Mouse (Mus musculus) heart, adult 2 months (tissue): ENCODE results near the gene Trp53tg5.

ENCODE experiments used
- CTCF ChIP-seq: fragments of 200-600 bp; IDR thresholded peaks from 2 replicates; pipeline ENCODE4 v1.8.1; 2022; ENCODE audit warnings: antibody characterized with exemption, mild to moderate bottlenecking, moderate library complexity
- EP300 ChIP-seq: fragments of 200-500 bp; IDR thresholded peaks from 2 replicates; pipeline ENCODE4 v1.6.1; 2011; ENCODE audit warnings: low read depth, low read length, control low read depth; ENCODE audit not compliant: insufficient read depth

DNA sequence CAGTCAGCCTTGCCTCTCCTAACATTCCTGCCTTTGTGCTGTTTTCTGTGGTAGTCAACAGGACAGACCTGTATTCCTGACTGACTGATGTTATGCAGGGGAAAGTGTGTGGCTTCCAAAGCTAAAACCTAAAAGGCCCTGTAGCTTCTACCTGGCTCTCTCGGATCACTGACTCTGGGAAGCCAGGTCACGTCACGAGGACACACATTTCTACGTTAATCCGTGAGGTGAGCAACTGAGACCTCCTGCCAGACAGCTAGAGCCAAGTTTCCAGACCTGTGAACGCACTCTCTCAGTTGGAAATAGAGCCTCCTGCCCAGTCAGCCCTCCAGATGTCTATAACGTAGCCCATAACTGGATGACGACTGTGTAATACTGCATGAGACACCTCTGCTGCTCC is 51.5 kb downstream of the Trp53tg5 start:
- TF ChIP-seq EP300 (no peak), CTCF (no peak)
